Mouse (Mus musculus): ENCODE data around the gene Tchh. TPM values are rescaled to one million over a fixed set of nuclear protein-coding genes. Genes with fewer than 3 reads are reported as not detected.
A peak's percentile ranks its signal among the peaks of the same experiment; 100 is the strongest.

Gene Tchh
- polyA plus RNA-seq, 1 experiment from 2014 or later: 0.06 TPM

GRCm38 (mm10) chr3:93447138-93447841, 5.2 kb downstream of the Tchh start:
- Histone ChIP-seq H3K36me3 (replicated peaks) (no peaks in the 10 kb centered on the region), H3K9ac (no peak overlapping the region), H3K27me3 (peaks cover 78% of the 10 kb centered on the region), H3K4me2 (peak overlapping the region; percentile 69), H3K4me1 (replicated peaks) (peaks cover 12% of the 10 kb centered on the region), H3K27ac (replicated peaks) (no peak overlapping the region), H3K9me3 (replicated peaks) (no peaks in the 10 kb centered on the region), H3K4me3 (replicated peaks) (peak overlapping the region; percentile 42)
- WGBS (ENCODE audit: insufficient replicate concordance): under 1% methylated on average over 59 of the region's 59 CpGs
- ATAC-seq (ENCODE audit: insufficient read depth): no peak

- no peak for ATAC-seq (ENCODE audit: insufficient read depth)
- H3K27me3 ChIP-seq: no peaks in the 10 kb centered on the region
- H3K9me3 ChIP-seq (replicated peaks): no peaks in the 10 kb centered on the region
- no peak overlapping the region for H3K4me3 ChIP-seq (replicated peaks)
- no peaks in the 10 kb centered on the region for H3K36me3 ChIP-seq (replicated peaks)
- no peaks in the 10 kb centered on the region; the same call in 1 of the 2 replicates for H3K4me1 ChIP-seq (replicated peaks)
- 41% methylated on average over 3 of the region's 3 CpGs for WGBS (ENCODE audit: insufficient replicate concordance)
- no peak overlapping the region for H3K9ac ChIP-seq
- no peak overlapping the region for H3K4me2 ChIP-seq
- H3K27ac ChIP-seq (replicated peaks): no peak overlapping the region
These were observed 24.4 kb downstream of the Tchh start for GRCm38 (mm10) chr3:93466556-93466955.

- ATAC-seq (ENCODE audit: insufficient read depth): no peak
These were observed 25.0 kb downstream of the Tchh start for GRCm38 (mm10) chr3:93467130-93467529.

GRCm38 (mm10) chr3:93468561-93468960, 26.4 kb downstream of the Tchh start, which contains the start of gene Tchhl1:
TSS of gene Tchhl1 (plus strand) at chr3:93468754.
- H3K9me3 ChIP-seq (replicated peaks): no peaks in the 10 kb centered on the region
- no peaks in the 10 kb centered on the region; the same call in 1 of the 2 replicates for H3K4me1 ChIP-seq (replicated peaks)
- H3K36me3 ChIP-seq (replicated peaks): no peaks in the 10 kb centered on the region
- H3K4me2 ChIP-seq: no peak within 1 kb of the TSS
- ATAC-seq (ENCODE audit: insufficient read depth): no peak
- no peaks in the 10 kb centered on the region for H3K27me3 ChIP-seq
- no peak within 1 kb of the TSS for H3K27ac ChIP-seq (replicated peaks)
- no peak within 1 kb of the TSS for H3K9ac ChIP-seq
- no peak within 1 kb of the TSS for H3K4me3 ChIP-seq (replicated peaks)
- 39% methylated on average over 5 of the region's 5 CpGs for WGBS (ENCODE audit: insufficient replicate concordance)

More at GRCm38 (mm10) chr3:93467130-93467529, 25.0 kb downstream of the Tchh start:
- no peaks in the 10 kb centered on the region for H3K27me3 ChIP-seq
- H3K9ac ChIP-seq: no peak overlapping the region
- H3K4me1 ChIP-seq (replicated peaks): no peaks in the 10 kb centered on the region; the same call in 1 of the 2 replicates
- no peak overlapping the region for H3K4me2 ChIP-seq
- H3K27ac ChIP-seq (replicated peaks): no peak overlapping the region
- no peak overlapping the region for H3K4me3 ChIP-seq (replicated peaks)
- 56% methylated on average over 4 of the region's 4 CpGs for WGBS (ENCODE audit: insufficient replicate concordance)
- H3K36me3 ChIP-seq (replicated peaks): no peaks in the 10 kb centered on the region
- no peaks in the 10 kb centered on the region for H3K9me3 ChIP-seq (replicated peaks)

GRCm38 (mm10) chr3:93469629-93470028, 27.5 kb downstream of the Tchh start:
- Histone ChIP-seq H3K9ac (no peak overlapping the region), H3K4me3 (replicated peaks) (no peak overlapping the region), H3K9me3 (replicated peaks) (no peaks in the 10 kb centered on the region), H3K27me3 (no peaks in the 10 kb centered on the region), H3K4me2 (no peak overlapping the region), H3K27ac (replicated peaks) (no peak overlapping the region), H3K36me3 (replicated peaks) (no peaks in the 10 kb centered on the region), H3K4me1 (replicated peaks) (no peaks in the 10 kb centered on the region; the same call in 1 of the 2 replicates)
- peak; percentile 73 for ATAC-seq (ENCODE audit: insufficient read depth)
- 43% methylated on average over 3 of the region's 3 CpGs for WGBS (ENCODE audit: insufficient replicate concordance)

- no peak overlapping the region for H3K4me3 ChIP-seq (replicated peaks)
- H3K27ac ChIP-seq (replicated peaks): no peak overlapping the region
- H3K4me1 ChIP-seq (replicated peaks): no peaks in the 10 kb centered on the region
- H3K9ac ChIP-seq: no peak overlapping the region
- no peak overlapping the region for H3K4me2 ChIP-seq
- 72% methylated on average over 1 of the region's 1 CpGs for WGBS (ENCODE audit: insufficient replicate concordance)
- H3K36me3 ChIP-seq (replicated peaks): no peaks in the 10 kb centered on the region
- no peak for ATAC-seq (ENCODE audit: insufficient read depth)
- H3K27me3 ChIP-seq: no peaks in the 10 kb centered on the region
- no peaks in the 10 kb centered on the region for H3K9me3 ChIP-seq (replicated peaks)
These were observed 37.9 kb downstream of the Tchh start for GRCm38 (mm10) chr3:93480053-93480452.

- 50% methylated on average over 2 of the region's 2 CpGs for WGBS (ENCODE audit: insufficient replicate concordance)
- H3K27ac ChIP-seq (replicated peaks): no peak overlapping the region
- no peak for ATAC-seq (ENCODE audit: insufficient read depth)
- no peaks in the 10 kb centered on the region for H3K4me1 ChIP-seq (replicated peaks)
- H3K36me3 ChIP-seq (replicated peaks): no peaks in the 10 kb centered on the region
- H3K4me3 ChIP-seq (replicated peaks): no peak overlapping the region
- H3K9me3 ChIP-seq (replicated peaks): no peaks in the 10 kb centered on the region
- H3K27me3 ChIP-seq: no peaks in the 10 kb centered on the region
- no peak overlapping the region for H3K9ac ChIP-seq
- no peak overlapping the region for H3K4me2 ChIP-seq
These were observed 40.0 kb downstream of the Tchh start for GRCm38 (mm10) chr3:93481982-93482616.

- no peak overlapping the region for H3K27ac ChIP-seq (replicated peaks)
- H3K9me3 ChIP-seq (replicated peaks): no peaks in the 10 kb centered on the region
- no peak overlapping the region for H3K4me2 ChIP-seq
- no peak overlapping the region for H3K4me3 ChIP-seq (replicated peaks)
- no peaks in the 10 kb centered on the region for H3K4me1 ChIP-seq (replicated peaks)
- 64% methylated on average over 3 of the region's 3 CpGs for WGBS (ENCODE audit: insufficient replicate concordance)
- H3K36me3 ChIP-seq (replicated peaks): no peaks in the 10 kb centered on the region
- no peak overlapping the region for H3K9ac ChIP-seq
- no peaks in the 10 kb centered on the region for H3K27me3 ChIP-seq
- no peak for ATAC-seq (ENCODE audit: insufficient read depth)
These were observed 43.5 kb downstream of the Tchh start for GRCm38 (mm10) chr3:93485611-93486010.

- Histone ChIP-seq H3K4me3 (replicated peaks) (no peak overlapping the region), H3K27ac (replicated peaks) (no peak overlapping the region), H3K4me2 (no peak overlapping the region), H3K36me3 (replicated peaks) (no peaks in the 10 kb centered on the region), H3K27me3 (no peaks in the 10 kb centered on the region), H3K4me1 (replicated peaks) (no peaks in the 10 kb centered on the region), H3K9ac (no peak overlapping the region), H3K9me3 (replicated peaks) (no peaks in the 10 kb centered on the region)
- 63% methylated on average over 2 of the region's 2 CpGs for WGBS (ENCODE audit: insufficient replicate concordance)
- ATAC-seq (ENCODE audit: insufficient read depth): no peak
These were observed 46.4 kb downstream of the Tchh start for GRCm38 (mm10) chr3:93488541-93488940.

GRCm38 (mm10) chr3:93492176-93492575, 50.0 kb downstream of the Tchh start:
- Histone ChIP-seq H3K4me1 (replicated peaks) (no peaks in the 10 kb centered on the region), H3K4me2 (no peak overlapping the region), H3K36me3 (replicated peaks) (no peaks in the 10 kb centered on the region), H3K27me3 (no peaks in the 10 kb centered on the region), H3K9me3 (replicated peaks) (no peaks in the 10 kb centered on the region), H3K4me3 (replicated peaks) (no peak overlapping the region), H3K27ac (replicated peaks) (no peak overlapping the region), H3K9ac (no peak overlapping the region)
- 42% methylated on average over 3 of the region's 3 CpGs for WGBS (ENCODE audit: insufficient replicate concordance)
- ATAC-seq (ENCODE audit: insufficient read depth): no peak

- no peak overlapping the region for H3K4me3 ChIP-seq (replicated peaks)
- no peak overlapping the region for H3K9ac ChIP-seq
- WGBS (ENCODE audit: insufficient replicate concordance): 1% methylated on average over 4 of the region's 4 CpGs
- no peaks in the 10 kb centered on the region for H3K4me1 ChIP-seq (replicated peaks)
- H3K27ac ChIP-seq (replicated peaks): no peak overlapping the region
- no peaks in the 10 kb centered on the region for H3K27me3 ChIP-seq
- no peak for ATAC-seq (ENCODE audit: insufficient read depth)
- H3K36me3 ChIP-seq (replicated peaks): no peaks in the 10 kb centered on the region
- no peak overlapping the region for H3K4me2 ChIP-seq
- no peaks in the 10 kb centered on the region for H3K9me3 ChIP-seq (replicated peaks)
These were observed 51.9 kb downstream of the Tchh start for GRCm38 (mm10) chr3:93493992-93494391.
